Mouse (Mus musculus) hindbrain, embryonic 14.5 days (tissue): ENCODE data around the gene Sfxn5. TPM values are rescaled to one million over a fixed set of nuclear protein-coding genes. Genes with fewer than 3 reads are reported as not detected.

Experiments
- ATAC-seq: fragments of 200-750 bp; cut with Nextera tagmentation; 2 replicates; pipeline ENCODE4 v1.8.0; 2017; ENCODE audit warnings: moderate number of reproducible peaks, mild to moderate bottlenecking, moderate TSS enrichment, moderate library complexity; ENCODE audit not compliant: low FRiP score
- DNase-seq: peaks from one replicate; pipeline ENCODE4 v3.0.0-alpha.2; 2015; ENCODE audit warnings: low spot score
- H3K27ac ChIP-seq: fragments of 300-500 bp; sonication (generic); 2 replicates; pipeline ENCODE4 v1.5.1; 2014; ENCODE audit warnings: mild to moderate bottlenecking, moderate library complexity
- H3K27me3 ChIP-seq: fragments of 300-500 bp; sonication (generic); 2 replicates; pipeline ENCODE4 v1.6.1; 2014; ENCODE audit warnings: mild to moderate bottlenecking, low read length, mixed read lengths; ENCODE audit not compliant: control insufficient read depth, insufficient read depth
- H3K36me3 ChIP-seq: fragments of 300-500 bp; sonication (generic); replicated peaks from 2 replicates; pipeline ENCODE4 v1.6.1; 2014; ENCODE audit not compliant: control insufficient read depth, insufficient read depth
- H3K4me1 ChIP-seq: fragments of 300-500 bp; sonication (generic); replicated peaks from 2 replicates; pipeline ENCODE4 v1.6.1; 2014; ENCODE audit warnings: antibody characterized with exemption, low read length, mixed read lengths; ENCODE audit not compliant: control insufficient read depth, insufficient read depth
- H3K4me2 ChIP-seq: fragments of 300-500 bp; sonication (generic); replicated peaks from 2 replicates; pipeline ENCODE4 v1.6.1; 2014; ENCODE audit warnings: mild to moderate bottlenecking, moderate library complexity
- H3K4me3 ChIP-seq: fragments of 300-500 bp; sonication (generic); replicated peaks from 2 replicates; pipeline ENCODE4 v1.5.1; 2014; ENCODE audit warnings: mild to moderate bottlenecking, low read length
- H3K9ac ChIP-seq: fragments of 300-500 bp; sonication (generic); 2 replicates; pipeline ENCODE4 v1.6.1; 2014
- H3K9me3 ChIP-seq: fragments of 300-500 bp; sonication (generic); 2 replicates; pipeline ENCODE4 v1.6.1; 2016; ENCODE audit warnings: low read length; ENCODE audit not compliant: control insufficient read depth
- WGBS: fragments of 180-500 bp; shearing (Covaris S2); extraction: QIAGEN DNeasy Blood & Tissue Kit; methylation state at CpG from one replicate; pipeline ENCODE4 v1.1.7; 2014; 5-methylcytosine and 5-hydroxymethylcytosine counted together
- polyA plus RNA-seq: library from polyadenylated mRNA; unstranded; fragments of >200 nt; fragmentation: Nextera tagmentation; extraction: Ambion mirVana; gene quantifications from 2 replicates; pipeline ENCODE4 v1.2.1, GENCODE M21; 2014

Gene Sfxn5
- polyA plus RNA-seq, 1 experiment from 2014 or later, result 30.4 TPM

DNA sequence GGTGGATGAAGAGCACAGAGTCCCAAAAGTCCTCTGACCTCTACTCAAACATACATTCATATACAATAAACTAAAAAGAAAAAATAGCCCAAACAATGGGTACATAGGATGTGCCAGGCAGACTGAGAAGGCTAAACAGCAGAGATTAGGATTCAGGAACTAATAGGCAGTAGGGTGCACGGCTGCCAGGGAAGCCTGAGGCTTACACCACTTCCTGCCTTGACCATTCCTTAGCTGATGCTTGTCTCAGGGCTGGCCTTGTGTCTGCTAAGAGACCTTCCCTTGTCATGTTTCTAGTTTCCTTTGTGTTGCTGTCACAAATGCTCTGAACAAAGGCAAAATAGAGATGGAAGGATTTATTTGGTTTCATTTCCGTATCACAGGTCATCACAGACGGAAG lies 26.8 kb downstream of the Sfxn5 start:
- Histone ChIP-seq H3K4me1 (peaks cover 9% of the 10 kb centered on the region; the same call in 1 of the 2 replicates), H3K4me3 (no peak overlapping the region), H3K9ac (no peak overlapping the region), H3K27me3 (no peaks in the 10 kb centered on the region), H3K4me2 (no peak overlapping the region), H3K9me3 (no peaks in the 10 kb centered on the region), H3K36me3 (no peaks in the 10 kb centered on the region), H3K27ac (no peak overlapping the region)
- ATAC-seq (no peak), DNase-seq (no peak)
- 95% methylated on average over 3 of the region's 3 CpGs for WGBS

DNA sequence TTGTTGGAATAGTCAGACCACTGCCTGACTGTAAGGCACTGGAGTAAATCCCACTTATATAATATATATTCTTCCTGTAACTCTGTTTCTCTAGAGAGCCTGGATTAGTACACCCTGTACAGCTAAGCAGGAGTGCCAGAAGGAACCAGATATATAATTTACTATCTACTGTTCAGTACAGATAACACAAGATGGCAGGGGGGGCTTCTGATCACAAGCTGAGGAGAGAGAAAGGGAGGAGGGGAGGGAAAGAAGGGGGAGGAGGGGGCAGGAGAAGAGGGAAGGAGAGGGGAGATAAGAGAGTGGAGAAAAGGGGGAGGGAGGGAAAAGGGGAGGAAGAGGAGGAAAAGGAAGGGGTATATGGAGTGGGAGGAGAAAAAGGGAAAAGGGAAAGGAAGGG lies 27.4 kb downstream of the Sfxn5 start:
- DNase-seq (no peak), ATAC-seq (no peak)
- Histone ChIP-seq H3K27me3 (no peaks in the 10 kb centered on the region), H3K4me1 (peaks cover 9% of the 10 kb centered on the region; the same call in 1 of the 2 replicates), H3K27ac (no peak overlapping the region), H3K4me3 (no peak overlapping the region), H3K36me3 (no peaks in the 10 kb centered on the region), H3K9me3 (no peaks in the 10 kb centered on the region), H3K9ac (no peak overlapping the region), H3K4me2 (no peak overlapping the region)

DNA sequence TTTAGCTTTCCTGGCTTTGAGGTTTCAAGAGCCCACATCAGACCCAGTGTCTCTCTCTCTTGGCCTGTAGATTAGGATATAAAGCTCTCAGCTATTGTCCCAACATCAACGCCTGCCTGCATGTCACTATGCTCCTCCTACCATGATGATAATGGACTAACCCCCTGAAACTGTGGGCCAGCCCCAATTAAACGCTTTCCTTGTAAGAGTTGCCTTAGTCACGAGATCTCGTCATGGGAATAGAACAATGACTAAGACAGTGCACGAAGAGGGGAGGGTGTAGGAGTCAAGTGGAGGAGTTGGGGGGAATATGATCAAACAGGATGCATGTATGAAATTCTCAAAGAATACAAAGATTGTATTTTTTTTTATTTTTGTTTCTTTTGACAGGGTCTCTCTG lies 28.3 kb downstream of the Sfxn5 start:
- no peaks in the 10 kb centered on the region for H3K27me3 ChIP-seq
- H3K4me2 ChIP-seq, result no peak overlapping the region
- no peaks in the 10 kb centered on the region for H3K36me3 ChIP-seq
- no peak overlapping the region for H3K9ac ChIP-seq
- 67% methylated on average over 5 of the region's 5 CpGs for WGBS
- H3K9me3 ChIP-seq, result no peaks in the 10 kb centered on the region
- H3K4me1 ChIP-seq, result peaks cover 9% of the 10 kb centered on the region; the same call in 1 of the 2 replicates
- no peak overlapping the region for H3K4me3 ChIP-seq
- no peak overlapping the region for H3K27ac ChIP-seq
- ATAC-seq, result no peak
- DNase-seq, result no peak

DNA sequence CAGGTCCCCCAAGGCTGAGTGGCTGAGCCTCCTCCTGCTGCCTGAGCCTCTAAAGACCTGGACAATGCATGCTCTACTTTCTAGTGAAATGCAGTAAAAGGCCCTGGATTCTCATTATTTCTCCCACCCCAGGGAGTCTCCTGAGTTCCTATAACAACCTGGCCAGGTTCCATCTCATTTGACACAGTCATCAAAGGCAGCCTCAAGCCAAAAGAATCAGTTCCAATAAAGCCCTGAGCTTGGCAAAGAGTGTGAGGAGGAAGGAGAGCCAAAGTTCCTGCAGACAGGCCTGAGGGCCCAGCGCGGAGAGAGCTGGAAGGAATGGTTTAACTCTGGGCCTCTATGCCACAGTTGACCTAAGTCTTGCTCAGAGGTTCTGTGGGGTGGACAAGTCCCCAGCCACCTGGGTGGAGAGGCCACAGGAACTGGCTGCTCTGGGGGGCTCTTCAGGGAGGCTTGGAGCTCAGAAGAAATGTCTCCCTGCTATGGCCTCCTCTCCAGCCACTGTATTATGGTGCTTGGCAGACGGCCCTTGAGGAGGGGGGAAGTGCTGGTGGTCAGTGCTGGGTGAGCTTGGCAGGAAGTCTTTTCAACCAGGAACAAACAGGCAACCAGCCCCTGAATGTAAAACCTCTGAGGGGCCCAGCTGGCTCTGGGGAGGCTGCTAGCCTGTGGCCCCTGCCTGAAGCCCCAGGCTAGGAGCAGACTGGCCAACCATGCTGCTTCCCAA lies 30.7 kb downstream of the Sfxn5 start:
- no peaks in the 10 kb centered on the region for H3K9me3 ChIP-seq
- no peak overlapping the region for H3K4me3 ChIP-seq
- H3K9ac ChIP-seq, result no peak overlapping the region
- H3K27me3 ChIP-seq, result no peaks in the 10 kb centered on the region
- no peaks in the 10 kb centered on the region for H3K36me3 ChIP-seq
- ATAC-seq (peak; percentile 87), DNase-seq (peak; percentile 79)
- H3K27ac ChIP-seq, result peak overlapping the region; percentile 80
- no peak overlapping the region for H3K4me2 ChIP-seq
- 33% methylated on average over 3 of the region's 3 CpGs for WGBS
- peaks cover 9% of the 10 kb centered on the region; the same call in 1 of the 2 replicates for H3K4me1 ChIP-seq

DNA sequence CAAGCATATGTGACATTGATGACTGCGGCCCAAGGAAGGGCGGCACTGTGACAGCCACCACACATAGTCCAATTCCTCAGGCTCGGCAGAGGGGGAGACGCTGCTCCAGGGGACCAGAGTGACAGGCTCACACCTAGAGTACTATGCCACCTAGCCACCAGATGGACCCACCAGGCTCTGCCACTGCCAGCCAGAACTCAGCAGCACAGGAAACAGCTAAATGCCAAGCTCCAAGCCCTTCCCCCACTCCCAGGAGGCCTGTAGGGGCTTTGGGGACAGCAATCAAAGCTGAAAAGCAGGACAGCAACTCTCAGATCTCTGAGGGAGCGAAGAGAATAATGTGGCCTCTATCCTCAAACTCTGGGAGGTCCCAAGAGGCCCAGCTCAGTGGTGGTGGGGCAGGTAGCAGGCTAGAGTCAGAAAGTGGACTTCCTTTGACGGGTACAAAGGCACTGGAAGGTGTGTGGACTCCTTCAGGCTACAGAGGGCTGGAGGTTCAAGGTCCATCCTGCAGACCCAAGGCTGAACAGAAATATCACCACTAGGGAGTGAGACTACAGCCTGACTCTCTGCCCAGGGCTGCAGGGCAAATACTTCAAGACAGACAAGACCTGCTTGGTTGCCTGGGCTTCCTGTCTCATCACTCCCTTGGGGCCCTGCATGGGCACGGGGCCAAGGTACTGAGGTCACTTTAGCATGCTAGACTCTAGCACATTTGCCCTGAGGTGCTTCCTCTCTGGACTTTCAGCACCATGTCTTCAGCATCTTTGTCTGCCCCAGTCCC lies 37.6 kb downstream of the Sfxn5 start:
- Histone ChIP-seq H3K4me1 (peaks cover 10% of the 10 kb centered on the region), H3K4me2 (no peak overlapping the region), H3K27me3 (no peaks in the 10 kb centered on the region), H3K27ac (no peak overlapping the region), H3K36me3 (no peaks in the 10 kb centered on the region), H3K4me3 (no peak overlapping the region), H3K9ac (no peak overlapping the region), H3K9me3 (no peaks in the 10 kb centered on the region)
- peak; percentile 41 for DNase-seq
- no peak; the same call in 1 of the 2 replicates for ATAC-seq
- WGBS, result 74% methylated on average over 7 of the region's 7 CpGs

DNA sequence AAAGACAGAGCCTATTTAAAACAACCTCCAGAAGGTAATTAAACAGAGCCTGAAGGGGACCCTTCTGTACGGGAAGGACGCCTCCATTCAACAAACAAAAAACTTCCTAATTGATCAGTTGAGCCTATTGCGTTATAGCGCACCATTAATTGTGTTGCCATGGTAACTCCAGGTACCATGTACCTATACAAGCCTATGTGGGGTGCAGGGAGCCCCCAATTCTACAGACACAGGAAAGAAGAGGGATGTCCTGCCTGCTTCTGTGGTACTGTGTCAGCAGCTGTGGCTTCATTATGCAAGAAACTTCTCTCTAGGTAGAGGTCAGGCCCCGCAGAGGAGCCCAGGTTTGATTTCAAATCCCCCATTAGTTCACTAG lies 39.2 kb downstream of the Sfxn5 start:
- no peaks in the 10 kb centered on the region for H3K9me3 ChIP-seq
- no peak overlapping the region for H3K9ac ChIP-seq
- no peaks in the 10 kb centered on the region for H3K27me3 ChIP-seq
- ATAC-seq, result 0 out of 2 replicates have a peak, but pooled peaks have one; percentile 46
- no peak overlapping the region for H3K4me2 ChIP-seq
- peaks cover 10% of the 10 kb centered on the region for H3K4me1 ChIP-seq
- H3K27ac ChIP-seq, result no peak overlapping the region
- WGBS, result 41% methylated on average over 5 of the region's 5 CpGs
- H3K4me3 ChIP-seq, result no peak overlapping the region
- no peaks in the 10 kb centered on the region for H3K36me3 ChIP-seq
- no peak for DNase-seq

DNA sequence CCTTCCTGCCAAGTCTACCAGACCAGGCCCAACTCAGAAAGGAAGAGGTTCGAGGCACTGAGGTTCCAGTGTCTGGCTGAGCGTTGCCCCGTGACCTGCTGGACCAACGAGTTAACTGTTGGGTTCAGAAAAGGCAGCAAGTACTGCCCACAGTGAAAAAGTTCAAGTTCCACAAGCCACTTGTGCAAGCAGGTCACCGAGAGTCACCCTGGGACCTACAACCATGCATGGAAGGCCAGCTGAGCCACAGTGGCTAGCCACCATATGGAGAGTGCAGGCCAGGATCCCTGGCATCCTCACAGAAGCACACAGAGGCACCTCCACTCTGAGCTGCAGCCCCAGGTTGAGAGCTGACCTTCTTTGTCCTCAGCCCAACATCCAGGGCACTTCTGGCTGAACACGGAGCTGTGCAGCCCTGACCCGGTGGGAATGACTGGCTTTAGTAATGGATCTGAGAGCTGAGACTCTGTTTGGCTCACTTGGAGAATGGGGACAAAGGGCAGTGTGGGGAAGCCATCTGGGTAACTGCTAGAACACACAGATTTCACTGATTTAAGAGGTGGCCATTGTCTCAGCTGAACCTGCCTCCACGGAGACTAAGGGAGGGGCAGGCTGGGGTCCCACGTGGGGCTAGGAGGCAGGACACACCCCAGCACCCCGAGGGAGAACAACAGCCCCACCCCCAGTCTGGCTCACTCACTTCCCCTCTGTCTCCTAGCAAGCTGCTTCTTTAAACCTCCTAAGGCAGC lies 39.8 kb downstream of the Sfxn5 start:
- Histone ChIP-seq H3K4me2 (no peak overlapping the region), H3K9ac (no peak overlapping the region), H3K27me3 (no peaks in the 10 kb centered on the region), H3K27ac (no peak overlapping the region), H3K4me1 (peaks cover 10% of the 10 kb centered on the region), H3K36me3 (no peaks in the 10 kb centered on the region), H3K9me3 (no peaks in the 10 kb centered on the region), H3K4me3 (no peak overlapping the region)
- DNase-seq (no peak), ATAC-seq (no peak)
- 49% methylated on average over 10 of the region's 10 CpGs for WGBS

DNA sequence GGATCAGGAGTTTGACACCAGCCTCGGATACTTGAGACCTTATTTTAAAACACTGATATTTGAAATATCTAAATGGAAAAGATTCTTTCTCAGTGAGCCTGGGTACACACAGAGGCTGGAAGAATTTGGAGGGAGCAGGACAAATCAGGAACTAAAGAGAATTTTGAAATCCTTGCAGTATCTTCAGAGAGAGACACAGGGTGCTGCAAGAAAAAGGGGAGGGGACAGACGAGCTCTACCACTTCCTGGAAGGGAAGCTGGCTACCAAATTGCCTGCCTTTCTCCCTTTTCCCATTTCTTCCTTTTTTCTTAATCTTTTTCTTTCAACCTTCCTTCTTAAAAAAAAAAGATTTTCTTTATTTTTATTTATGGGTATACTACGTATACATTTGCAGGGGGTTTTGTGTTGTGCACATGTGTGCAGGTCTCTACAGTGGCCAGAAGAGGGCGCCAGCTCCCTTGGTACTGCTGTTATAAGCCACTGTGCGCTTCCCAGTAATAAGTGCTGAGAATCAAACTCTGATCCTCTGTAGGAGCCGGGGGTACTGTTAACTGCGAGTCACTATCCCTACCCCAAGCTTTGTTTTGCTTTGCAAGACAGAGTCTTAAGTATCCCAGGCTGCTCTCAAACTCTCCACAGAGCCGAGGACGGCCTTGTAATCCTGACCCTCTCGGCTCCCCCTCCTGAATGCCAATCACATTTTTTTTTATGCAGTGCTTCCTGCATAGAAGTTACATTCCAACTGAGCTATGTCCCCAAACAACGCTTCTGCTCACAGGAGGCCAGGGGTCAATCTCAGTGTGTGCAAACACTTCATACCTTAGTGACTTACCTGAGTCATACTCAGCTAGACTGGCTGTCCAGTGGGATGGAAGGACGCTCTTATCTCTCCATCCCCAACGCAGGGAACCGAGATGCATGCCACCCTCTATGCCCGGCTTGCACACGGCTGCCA lies 42.1 kb downstream of the Sfxn5 start:
- Histone ChIP-seq H3K4me3 (no peak overlapping the region), H3K27me3 (no peaks in the 10 kb centered on the region), H3K4me1 (peaks cover 10% of the 10 kb centered on the region), H3K9me3 (no peaks in the 10 kb centered on the region), H3K9ac (no peak overlapping the region), H3K4me2 (no peak overlapping the region), H3K36me3 (no peaks in the 10 kb centered on the region), H3K27ac (no peak overlapping the region)
- DNase-seq (no peak), ATAC-seq (no peak)
- 95% methylated on average over 16 of the region's 16 CpGs for WGBS
